Mouse (Mus musculus): Measurements from ENCODE around the gene Pml.

The Pml gene

GRCm38 (mm10) chr9:58220218-58220903 lies 29.2 kb downstream of the Pml start:
- H3K9me3 ChIP-seq (ENCODE audit: low read length): no peaks in the 10 kb centered on the region
- peaks cover 99% of the 10 kb centered on the region for H3K4me1 ChIP-seq (replicated peaks; ENCODE audit: low read depth, low read length)
- H3K27me3 ChIP-seq (ENCODE audit: insufficient read depth, low read length): no peaks in the 10 kb centered on the region
- H3K36me3 ChIP-seq (ENCODE audit: insufficient read depth, low read length): peaks cover 87% of the 10 kb centered on the region
- peak; percentile 74 for TF ChIP-seq CTCF (conservative IDR thresholded peaks at IDR 0.05; ENCODE audit: low read length)
- no peak for TF ChIP-seq POU5F1 (IDR thresholded peaks at IDR 0.05; ENCODE audit: borderline replicate concordance, low read length)
- TF ChIP-seq NANOG (IDR thresholded peaks at IDR 0.05; ENCODE audit: borderline replicate concordance, low read length): no peak
- peak overlapping the region; percentile 59 for H3K4me3 ChIP-seq (replicated peaks; ENCODE audit: low read length)

DNA sequence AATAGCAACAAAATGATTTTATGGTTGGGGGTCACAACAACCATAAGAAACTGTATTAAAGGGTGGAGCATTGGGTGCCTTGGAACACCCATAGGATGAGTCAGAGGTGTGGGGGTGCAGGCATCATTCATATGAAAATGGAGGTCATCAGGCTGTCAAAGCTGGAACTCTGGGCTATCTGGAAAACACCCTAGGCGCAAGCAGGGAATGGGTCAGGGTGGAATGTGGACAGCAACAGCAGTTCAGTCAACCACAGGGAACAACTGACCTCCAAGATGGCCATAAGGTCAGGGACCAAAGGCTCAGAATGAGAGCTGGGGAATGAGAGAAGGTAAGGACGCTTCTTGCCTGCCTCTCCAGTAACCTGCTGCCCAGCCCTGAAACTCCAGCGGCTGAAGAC lies 31.0 kb downstream of the Pml start:
- TF ChIP-seq CTCF (conservative IDR thresholded peaks at IDR 0.05; ENCODE audit: low read length): no peak
- no peak for TF ChIP-seq NANOG (IDR thresholded peaks at IDR 0.05; ENCODE audit: borderline replicate concordance, low read length)
- TF ChIP-seq POU5F1 (IDR thresholded peaks at IDR 0.05; ENCODE audit: borderline replicate concordance, low read length): no peak
- peaks cover 69% of the 10 kb centered on the region for H3K36me3 ChIP-seq (ENCODE audit: insufficient read depth, low read length)
- H3K9me3 ChIP-seq (ENCODE audit: low read length): no peaks in the 10 kb centered on the region
- H3K4me1 ChIP-seq (replicated peaks; ENCODE audit: low read depth, low read length): peaks cover 99% of the 10 kb centered on the region
- no peaks in the 10 kb centered on the region for H3K27me3 ChIP-seq (ENCODE audit: insufficient read depth, low read length)
- peak overlapping the region; percentile 59 for H3K4me3 ChIP-seq (replicated peaks; ENCODE audit: low read length)

DNA sequence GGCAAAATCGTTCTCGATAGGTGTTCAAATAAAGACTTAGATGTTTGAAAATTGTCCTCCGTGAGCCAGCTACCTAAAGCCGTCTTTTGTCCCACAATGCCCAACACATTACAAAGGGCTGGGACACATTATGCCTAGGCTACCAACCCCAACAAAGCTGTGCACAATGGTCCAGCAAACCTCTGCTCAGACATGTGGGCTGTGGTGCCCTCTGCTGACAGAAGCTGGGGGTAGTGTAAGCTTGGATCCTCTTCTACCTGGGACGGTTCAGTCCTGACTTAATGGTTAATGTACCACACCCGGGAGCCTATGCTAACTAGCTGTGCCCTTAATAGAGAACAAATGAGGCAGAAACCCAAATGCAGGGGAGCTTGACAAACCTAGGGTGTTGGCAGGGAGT lies 33.2 kb downstream of the Pml start:
- TF ChIP-seq CTCF (conservative IDR thresholded peaks at IDR 0.05; ENCODE audit: low read length) (peak; percentile 51), POU5F1 (IDR thresholded peaks at IDR 0.05; ENCODE audit: borderline replicate concordance, low read length) (no peak)
- H3K36me3 ChIP-seq (ENCODE audit: insufficient read depth, low read length): peaks cover 47% of the 10 kb centered on the region
- H3K4me1 ChIP-seq (replicated peaks; ENCODE audit: low read depth, low read length): peaks cover 96% of the 10 kb centered on the region
- H3K9me3 ChIP-seq (ENCODE audit: low read length): no peaks in the 10 kb centered on the region
- H3K27me3 ChIP-seq (ENCODE audit: insufficient read depth, low read length): peaks cover 4% of the 10 kb centered on the region; the same call in 1 of the 2 replicates
- H3K4me3 ChIP-seq (replicated peaks; ENCODE audit: low read length): no peak overlapping the region; the same call in 1 of the 2 replicates

DNA sequence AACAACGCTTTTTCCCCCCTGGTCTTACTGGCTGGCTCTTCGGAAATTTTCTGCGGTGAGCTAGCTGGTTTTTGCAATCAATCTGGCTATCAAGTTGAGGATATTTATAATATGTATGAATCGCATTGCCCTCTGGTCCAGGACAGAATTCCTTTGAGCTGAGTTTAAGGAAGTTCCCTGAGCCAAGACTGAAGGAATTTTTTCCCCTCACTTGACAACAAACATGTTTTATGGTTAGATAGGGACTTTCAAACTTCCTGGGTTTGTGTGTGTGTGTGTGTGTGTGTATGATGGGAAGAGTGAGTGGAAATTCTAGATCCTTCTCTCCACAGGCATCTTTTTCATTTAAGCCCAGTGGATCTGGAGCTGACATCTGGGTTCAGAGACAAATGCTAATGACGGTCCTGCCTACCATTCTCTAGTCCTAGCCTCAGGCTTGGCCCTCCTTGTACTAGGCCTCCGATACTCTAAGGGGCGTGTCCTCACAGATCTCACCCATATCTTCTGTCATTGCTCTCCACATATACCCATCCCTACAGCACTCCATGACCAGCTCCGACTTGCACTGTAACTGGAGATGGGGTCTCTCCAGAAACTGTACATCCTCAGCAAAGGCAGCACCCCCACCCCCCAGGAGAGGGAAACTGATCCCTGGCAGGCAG lies 34.9 kb downstream of the Pml start:
- H3K9me3 ChIP-seq (ENCODE audit: low read length): no peaks in the 10 kb centered on the region
- H3K36me3 ChIP-seq (ENCODE audit: insufficient read depth, low read length): peaks cover 30% of the 10 kb centered on the region
- H3K4me3 ChIP-seq (replicated peaks; ENCODE audit: low read length): no peak overlapping the region
- TF ChIP-seq CTCF (conservative IDR thresholded peaks at IDR 0.05; ENCODE audit: low read length): no peak
- no peak for TF ChIP-seq NANOG (IDR thresholded peaks at IDR 0.05; ENCODE audit: borderline replicate concordance, low read length)
- TF ChIP-seq POU5F1 (IDR thresholded peaks at IDR 0.05; ENCODE audit: borderline replicate concordance, low read length): no peak
- H3K4me1 ChIP-seq (replicated peaks; ENCODE audit: low read depth, low read length): peaks cover 94% of the 10 kb centered on the region
- peaks cover 4% of the 10 kb centered on the region; the same call in 1 of the 2 replicates for H3K27me3 ChIP-seq (ENCODE audit: insufficient read depth, low read length)

DNA sequence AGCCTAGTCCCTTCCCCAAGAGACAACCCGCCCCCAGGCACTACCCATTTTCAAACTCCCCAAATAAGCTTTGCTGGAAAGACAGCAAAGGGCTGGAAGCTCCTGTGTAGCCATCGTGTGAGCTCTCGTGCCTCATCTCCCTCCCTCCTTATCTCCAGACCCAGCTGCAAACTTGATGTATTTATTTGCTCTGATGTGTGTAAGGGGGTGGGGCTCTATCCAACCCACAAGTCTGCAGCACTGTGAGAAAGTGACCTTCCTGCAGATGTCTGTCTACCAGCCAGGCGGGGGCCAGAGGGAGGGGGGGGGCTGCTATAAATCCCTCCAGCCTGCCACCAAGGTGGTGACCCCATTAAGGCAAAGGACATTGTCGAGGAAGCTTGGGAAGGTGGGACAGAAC lies 35.7 kb downstream of the Pml start:
- H3K4me3 ChIP-seq (replicated peaks; ENCODE audit: low read length): no peak overlapping the region
- peaks cover 94% of the 10 kb centered on the region for H3K4me1 ChIP-seq (replicated peaks; ENCODE audit: low read depth, low read length)
- H3K27me3 ChIP-seq (ENCODE audit: insufficient read depth, low read length): peaks cover 4% of the 10 kb centered on the region; the same call in 1 of the 2 replicates
- no peaks in the 10 kb centered on the region for H3K9me3 ChIP-seq (ENCODE audit: low read length)
- TF ChIP-seq POU5F1 (IDR thresholded peaks at IDR 0.05; ENCODE audit: borderline replicate concordance, low read length) (no peak), NANOG (IDR thresholded peaks at IDR 0.05; ENCODE audit: borderline replicate concordance, low read length) (no peak), CTCF (conservative IDR thresholded peaks at IDR 0.05; ENCODE audit: low read length) (no peak)
- H3K36me3 ChIP-seq (ENCODE audit: insufficient read depth, low read length): peaks cover 22% of the 10 kb centered on the region

DNA sequence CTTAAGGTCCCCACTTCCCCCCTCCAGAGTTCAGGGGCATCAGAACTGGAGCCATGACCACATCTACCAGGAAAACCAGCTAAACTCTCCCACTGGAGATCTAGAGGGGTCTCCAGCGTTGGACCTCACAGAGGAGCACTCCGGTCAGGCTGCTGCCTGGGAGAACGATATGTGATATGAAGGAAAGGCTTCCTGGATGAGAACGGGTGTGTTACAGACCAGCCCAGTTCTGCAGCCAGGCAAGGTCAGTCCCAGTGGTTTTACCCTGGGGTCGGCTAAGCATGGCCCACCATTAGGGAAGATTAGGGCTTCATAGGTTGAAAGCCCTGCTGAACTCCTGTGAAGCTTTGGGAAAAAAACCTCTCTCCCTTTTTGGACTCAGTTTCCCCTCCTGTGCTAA lies 36.2 kb downstream of the Pml start:
- H3K9me3 ChIP-seq (ENCODE audit: low read length): no peaks in the 10 kb centered on the region
- H3K4me3 ChIP-seq (replicated peaks; ENCODE audit: low read length): 0 out of 2 replicates have a peak overlapping the region, but pooled peaks have one; percentile 13
- no peak for TF ChIP-seq CTCF (conservative IDR thresholded peaks at IDR 0.05; ENCODE audit: low read length)
- no peak for TF ChIP-seq POU5F1 (IDR thresholded peaks at IDR 0.05; ENCODE audit: borderline replicate concordance, low read length)
- no peak for TF ChIP-seq NANOG (IDR thresholded peaks at IDR 0.05; ENCODE audit: borderline replicate concordance, low read length)
- peaks cover 4% of the 10 kb centered on the region; the same call in 1 of the 2 replicates for H3K27me3 ChIP-seq (ENCODE audit: insufficient read depth, low read length)
- peaks cover 17% of the 10 kb centered on the region for H3K36me3 ChIP-seq (ENCODE audit: insufficient read depth, low read length)
- H3K4me1 ChIP-seq (replicated peaks; ENCODE audit: low read depth, low read length): peaks cover 92% of the 10 kb centered on the region

DNA sequence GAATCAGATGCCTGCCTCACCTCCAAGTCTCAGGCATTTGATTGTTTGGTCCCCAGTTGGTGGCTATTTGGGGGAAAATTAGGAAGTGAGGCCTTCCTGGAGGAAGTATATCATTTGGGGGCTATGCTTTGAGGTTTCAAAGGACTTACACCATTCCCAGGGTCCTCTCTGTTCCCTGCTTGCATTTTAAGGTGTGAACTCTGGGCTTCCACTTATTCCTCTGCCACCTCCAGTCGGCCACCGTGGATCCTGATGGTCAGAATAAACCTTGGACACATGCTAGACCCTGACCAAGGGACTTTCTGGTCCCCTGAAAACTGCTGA lies 39.3 kb downstream of the Pml start:
- Histone ChIP-seq H3K4me1 (replicated peaks; ENCODE audit: low read depth, low read length) (peaks cover 80% of the 10 kb centered on the region), H3K9me3 (ENCODE audit: low read length) (no peaks in the 10 kb centered on the region), H3K36me3 (ENCODE audit: insufficient read depth, low read length) (no peaks in the 10 kb centered on the region), H3K27me3 (ENCODE audit: insufficient read depth, low read length) (peaks cover 4% of the 10 kb centered on the region; the same call in 1 of the 2 replicates), H3K4me3 (replicated peaks; ENCODE audit: low read length) (no peak overlapping the region)
- TF ChIP-seq POU5F1 (IDR thresholded peaks at IDR 0.05; ENCODE audit: borderline replicate concordance, low read length): no peak
- no peak for TF ChIP-seq CTCF (conservative IDR thresholded peaks at IDR 0.05; ENCODE audit: low read length)

GRCm38 (mm10) chr9:58209462-58210303 lies 39.9 kb downstream of the Pml start:
- Histone ChIP-seq H3K36me3 (ENCODE audit: insufficient read depth, low read length) (no peaks in the 10 kb centered on the region), H3K27me3 (ENCODE audit: insufficient read depth, low read length) (peaks cover 4% of the 10 kb centered on the region; the same call in 1 of the 2 replicates), H3K4me3 (replicated peaks; ENCODE audit: low read length) (no peak overlapping the region), H3K4me1 (replicated peaks; ENCODE audit: low read depth, low read length) (peaks cover 80% of the 10 kb centered on the region), H3K9me3 (ENCODE audit: low read length) (no peaks in the 10 kb centered on the region)
- TF ChIP-seq NANOG (IDR thresholded peaks at IDR 0.05; ENCODE audit: borderline replicate concordance, low read length) (no peak), POU5F1 (IDR thresholded peaks at IDR 0.05; ENCODE audit: borderline replicate concordance, low read length) (no peak), CTCF (conservative IDR thresholded peaks at IDR 0.05; ENCODE audit: low read length) (no peak)

All from E14TG2a.4 (cell line).